Mouse (Mus musculus): ENCODE results near the gene Exog. TPM values are rescaled to one million over a fixed set of nuclear protein-coding genes. Genes with fewer than 3 reads are reported as not detected.

Gene Exog
- polyA plus RNA-seq, 1 experiment = 3.2 TPM

GRCm38 (mm10) chr9:119504981-119505658, 60.4 kb downstream of the Exog start:
- TF ChIP-seq CTCF (IDR thresholded peaks at IDR 0.05; ENCODE audit: control insufficient read depth, insufficient read depth, insufficient replicate concordance, low read depth, low read length) (no peak), POLR2A (IDR thresholded peaks at IDR 0.05; ENCODE audit: control insufficient read depth, low read depth, low read length) (no peak)
- H3K27ac ChIP-seq (ENCODE audit: control insufficient read depth, insufficient read depth, low read depth, low read length) = no peak overlapping the region
- H3K27me3 ChIP-seq (ENCODE audit: control insufficient read depth, insufficient read depth, low read length) = no peaks in the 10 kb centered on the region
- H3K36me3 ChIP-seq (ENCODE audit: control insufficient read depth, insufficient read depth, low read length) = no peaks in the 10 kb centered on the region
- H3K4me3 ChIP-seq (ENCODE audit: control insufficient read depth, low read depth, low read length) = no peak overlapping the region
- no peaks in the 10 kb centered on the region for H3K4me1 ChIP-seq (ENCODE audit: control insufficient read depth, insufficient read depth, low read length)

- TF ChIP-seq POLR2A (IDR thresholded peaks at IDR 0.05; ENCODE audit: control insufficient read depth, low read depth, low read length) (no peak), CTCF (IDR thresholded peaks at IDR 0.05; ENCODE audit: control insufficient read depth, insufficient read depth, insufficient replicate concordance, low read depth, low read length) (no peak)
- H3K4me3 ChIP-seq (ENCODE audit: control insufficient read depth, low read depth, low read length) = no peak overlapping the region
- no peaks in the 10 kb centered on the region for H3K27me3 ChIP-seq (ENCODE audit: control insufficient read depth, insufficient read depth, low read length)
- H3K36me3 ChIP-seq (ENCODE audit: control insufficient read depth, insufficient read depth, low read length) = no peaks in the 10 kb centered on the region
- H3K4me1 ChIP-seq (ENCODE audit: control insufficient read depth, insufficient read depth, low read length) = no peaks in the 10 kb centered on the region; the same call in 1 of the 2 replicates
- no peak overlapping the region for H3K27ac ChIP-seq (ENCODE audit: control insufficient read depth, insufficient read depth, low read depth, low read length)
Observed at GRCm38 (mm10) chr9:119510902-119511301, 66.2 kb downstream of the Exog start.

- TF ChIP-seq CTCF (IDR thresholded peaks at IDR 0.05; ENCODE audit: control insufficient read depth, insufficient read depth, insufficient replicate concordance, low read depth, low read length) (no peak), POLR2A (IDR thresholded peaks at IDR 0.05; ENCODE audit: control insufficient read depth, low read depth, low read length) (no peak)
- H3K4me3 ChIP-seq (ENCODE audit: control insufficient read depth, low read depth, low read length) = no peak overlapping the region
- H3K4me1 ChIP-seq (ENCODE audit: control insufficient read depth, insufficient read depth, low read length) = no peaks in the 10 kb centered on the region; the same call in 1 of the 2 replicates
- no peaks in the 10 kb centered on the region for H3K27me3 ChIP-seq (ENCODE audit: control insufficient read depth, insufficient read depth, low read length)
- no peaks in the 10 kb centered on the region for H3K36me3 ChIP-seq (ENCODE audit: control insufficient read depth, insufficient read depth, low read length)
- H3K27ac ChIP-seq (ENCODE audit: control insufficient read depth, insufficient read depth, low read depth, low read length) = no peak overlapping the region
Observed at GRCm38 (mm10) chr9:119512993-119513392, 68.2 kb downstream of the Exog start.

GRCm38 (mm10) chr9:119513816-119514215, 69.1 kb downstream of the Exog start:
- no peaks in the 10 kb centered on the region for H3K36me3 ChIP-seq (ENCODE audit: control insufficient read depth, insufficient read depth, low read length)
- no peak overlapping the region for H3K27ac ChIP-seq (ENCODE audit: control insufficient read depth, insufficient read depth, low read depth, low read length)
- H3K4me3 ChIP-seq (ENCODE audit: control insufficient read depth, low read depth, low read length) = no peak overlapping the region
- H3K27me3 ChIP-seq (ENCODE audit: control insufficient read depth, insufficient read depth, low read length) = no peaks in the 10 kb centered on the region
- TF ChIP-seq POLR2A (IDR thresholded peaks at IDR 0.05; ENCODE audit: control insufficient read depth, low read depth, low read length) = no peak
- TF ChIP-seq CTCF (IDR thresholded peaks at IDR 0.05; ENCODE audit: control insufficient read depth, insufficient read depth, insufficient replicate concordance, low read depth, low read length) = no peak
- no peaks in the 10 kb centered on the region; the same call in 1 of the 2 replicates for H3K4me1 ChIP-seq (ENCODE audit: control insufficient read depth, insufficient read depth, low read length)

- no peak overlapping the region for H3K27ac ChIP-seq (ENCODE audit: control insufficient read depth, insufficient read depth, low read depth, low read length)
- H3K36me3 ChIP-seq (ENCODE audit: control insufficient read depth, insufficient read depth, low read length) = no peaks in the 10 kb centered on the region
- no peaks in the 10 kb centered on the region; the same call in 1 of the 2 replicates for H3K4me1 ChIP-seq (ENCODE audit: control insufficient read depth, insufficient read depth, low read length)
- no peaks in the 10 kb centered on the region for H3K27me3 ChIP-seq (ENCODE audit: control insufficient read depth, insufficient read depth, low read length)
- TF ChIP-seq POLR2A (IDR thresholded peaks at IDR 0.05; ENCODE audit: control insufficient read depth, low read depth, low read length) = no peak
- no peak for TF ChIP-seq CTCF (IDR thresholded peaks at IDR 0.05; ENCODE audit: control insufficient read depth, insufficient read depth, insufficient replicate concordance, low read depth, low read length)
- H3K4me3 ChIP-seq (ENCODE audit: control insufficient read depth, low read depth, low read length) = no peak overlapping the region
Observed at GRCm38 (mm10) chr9:119514986-119515385, 70.2 kb downstream of the Exog start.

Other genes with a start within 250 kb of the Exog start
- 0.07 TPM in 1 of 2 replicates, not detected in the other for gene Slc22a13, start 235.8 kb upstream of the Exog start, polyA plus RNA-seq (2012; rRNA removed)
- 6.6 and 6.9 TPM in 2 replicates for gene Oxsr1, start 122.5 kb upstream of the Exog start, polyA plus RNA-seq (2012; rRNA removed)
- gene Acaa1a, start 105.3 kb upstream of the Exog start, polyA plus RNA-seq (2012; rRNA removed) = 13.7 and 15.6 TPM in 2 replicates
- gene Myd88, start 103.5 kb upstream of the Exog start, polyA plus RNA-seq (2012; rRNA removed) = 13.0 and 14.8 TPM in 2 replicates
- gene Xylb, start 87.6 kb upstream of the Exog start, polyA plus RNA-seq (2012; rRNA removed) = 6.5 and 6.9 TPM in 2 replicates
- 342 and 379 TPM in 2 replicates for gene Slc22a14, start 79.4 kb upstream of the Exog start, polyA plus RNA-seq (2012; rRNA removed)
- 2.3 and 2.5 TPM in 2 replicates for gene Acvr2b, start 42.8 kb upstream of the Exog start, polyA plus RNA-seq (2012; rRNA removed)
- 0.70 and 0.79 TPM in 2 replicates for gene Scn5a, start 134.1 kb downstream of the Exog start, polyA plus RNA-seq (2012; rRNA removed)